Mouse (Mus musculus) hindbrain, embryonic 10.5 days (tissue): ENCODE measurements at regions not wholly inside any gene's neighbourhood (a gene's known extent, or its start where the extent isn't known, plus 50 kb on each side); places are given as distances from the start of the nearest gene placed in this dataset.

Source experiments
- DNase-seq: peaks from one replicate; pipeline ENCODE4 v3.0.0-alpha.2; 2017; ENCODE audit warnings: low spot score
- H3K27ac ChIP-seq: fragments of 300-500 bp; sonication (generic); 2 replicates; pipeline ENCODE4 v1.5.1; 2016; ENCODE audit warnings: mild to moderate bottlenecking, moderate library complexity
- H3K27me3 ChIP-seq: fragments of 300-500 bp; sonication (generic); 2 replicates; pipeline ENCODE4 v1.6.1; 2016; ENCODE audit warnings: mild to moderate bottlenecking; ENCODE audit not compliant: poor library complexity, insufficient read depth, severe bottlenecking
- H3K36me3 ChIP-seq: fragments of 300-500 bp; sonication (generic); 2 replicates; pipeline ENCODE4 v1.6.1; 2016; ENCODE audit warnings: mild to moderate bottlenecking, moderate library complexity
- H3K4me1 ChIP-seq: fragments of 300-500 bp; sonication (generic); replicated peaks from 2 replicates; pipeline ENCODE4 v1.6.1; 2016; ENCODE audit warnings: mild to moderate bottlenecking
- H3K4me3 ChIP-seq: fragments of 300-500 bp; sonication (generic); 2 replicates; pipeline ENCODE4 v1.5.1; 2016; ENCODE audit warnings: mild to moderate bottlenecking, moderate library complexity
- H3K9me3 ChIP-seq: fragments of 300-500 bp; sonication (generic); 2 replicates; pipeline ENCODE4 v1.6.1; 2016; ENCODE audit warnings: mild to moderate bottlenecking, moderate library complexity
- WGBS: fragments of 180-500 bp; shearing (Covaris S2); methylation state at CpG from one replicate; pipeline ENCODE4 v1.1.7; 2016; 5-methylcytosine and 5-hydroxymethylcytosine counted together

DNA sequence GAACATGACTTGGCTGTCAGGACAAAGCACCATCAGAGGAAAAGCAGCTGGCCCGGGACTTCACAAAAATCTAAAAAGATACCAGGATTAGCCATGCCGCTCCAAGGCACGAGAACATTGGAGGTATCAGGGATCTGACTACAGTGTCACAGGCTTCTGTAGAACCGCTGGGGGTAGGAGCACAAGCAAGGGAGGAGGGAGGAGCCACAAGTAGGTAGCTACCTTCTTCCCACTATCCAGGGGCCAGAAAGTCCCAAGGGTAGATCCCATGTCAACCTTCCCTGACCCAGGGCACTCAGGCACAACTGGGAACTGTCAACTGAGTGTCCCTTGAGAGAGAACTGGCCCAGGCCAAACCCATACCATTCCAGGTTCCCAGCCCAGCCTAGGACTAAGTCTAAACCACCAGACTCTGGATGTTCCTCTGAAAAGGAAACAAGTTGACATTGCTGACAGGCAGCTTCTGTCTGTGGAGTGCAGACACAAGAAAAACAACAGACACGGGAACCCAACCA is 235.1 kb downstream of the Clic5 start:
- no peaks in the 10 kb centered on the region for H3K4me1 ChIP-seq

DNA sequence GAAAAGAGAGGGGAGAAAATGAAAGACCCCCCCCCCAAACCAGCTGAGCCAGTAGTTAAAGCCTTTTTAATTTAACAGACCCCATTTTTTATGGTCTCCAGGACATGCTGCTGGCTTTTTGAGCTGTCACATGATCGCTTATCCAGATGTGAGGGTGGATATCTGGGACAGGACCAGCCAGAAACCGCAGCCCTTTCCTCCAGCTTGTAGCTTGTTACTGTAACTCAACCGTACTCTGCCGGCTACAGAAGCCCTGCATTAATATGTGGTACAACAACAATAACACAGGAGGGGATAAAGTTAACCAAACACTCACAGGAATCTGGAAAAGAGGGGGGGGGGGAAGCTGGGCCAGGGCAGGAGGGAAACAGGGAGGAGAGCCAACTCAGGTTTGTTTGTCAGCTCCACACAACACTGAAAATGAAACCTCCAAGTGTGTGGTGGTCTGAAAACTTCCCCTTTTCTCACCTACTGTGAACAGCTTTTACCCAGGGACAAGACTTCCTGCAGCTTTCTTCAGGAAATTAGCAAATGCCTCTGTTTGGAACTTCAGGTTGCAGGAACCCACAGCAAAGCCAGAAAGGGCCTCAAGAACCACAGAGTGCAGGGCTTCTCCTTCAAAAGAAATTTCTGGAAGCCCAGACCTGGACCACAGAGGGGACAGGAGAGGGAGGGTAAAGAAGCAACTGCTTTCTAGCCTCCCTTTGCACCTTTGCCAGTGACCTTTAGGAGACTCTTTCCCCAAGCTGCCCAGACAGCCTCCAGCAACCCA is 244.3 kb downstream of the Clic5 start:
- Histone ChIP-seq H3K4me3 (no peak overlapping the region), H3K4me1 (no peaks in the 10 kb centered on the region), H3K36me3 (no peaks in the 10 kb centered on the region), H3K27me3 (no peaks in the 10 kb centered on the region), H3K9me3 (no peaks in the 10 kb centered on the region), H3K27ac (no peak overlapping the region; the same call in 1 of the 2 replicates)
- 58% methylated on average over 4 of the region's 4 CpGs for WGBS
- no peak for DNase-seq

More for the DNA sequence above, 235.1 kb downstream of the Clic5 start:
- Histone ChIP-seq H3K27me3 (no peaks in the 10 kb centered on the region), H3K27ac (no peak overlapping the region), H3K9me3 (no peaks in the 10 kb centered on the region), H3K4me3 (no peak overlapping the region), H3K36me3 (no peaks in the 10 kb centered on the region)
- 89% methylated on average over 5 of the region's 5 CpGs for WGBS
- DNase-seq: no peak

DNA sequence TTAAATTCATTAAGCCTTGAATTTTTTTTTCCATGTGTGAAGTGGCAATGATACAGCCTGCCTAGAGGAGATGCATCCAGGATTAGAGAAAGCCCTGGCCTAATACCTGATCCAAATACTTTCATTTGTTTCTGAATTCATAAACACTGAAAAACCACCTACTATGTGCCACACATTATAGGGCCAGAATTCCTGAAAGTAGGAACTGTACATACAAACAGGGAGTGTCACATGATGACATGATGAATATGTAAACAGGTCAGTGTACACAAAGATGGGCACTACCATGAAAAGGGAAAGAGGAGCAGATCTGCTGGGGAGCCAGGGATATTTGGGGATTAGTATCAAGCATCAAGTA is 244.9 kb downstream of the Clic5 start:
- no peaks in the 10 kb centered on the region for H3K36me3 ChIP-seq

DNA sequence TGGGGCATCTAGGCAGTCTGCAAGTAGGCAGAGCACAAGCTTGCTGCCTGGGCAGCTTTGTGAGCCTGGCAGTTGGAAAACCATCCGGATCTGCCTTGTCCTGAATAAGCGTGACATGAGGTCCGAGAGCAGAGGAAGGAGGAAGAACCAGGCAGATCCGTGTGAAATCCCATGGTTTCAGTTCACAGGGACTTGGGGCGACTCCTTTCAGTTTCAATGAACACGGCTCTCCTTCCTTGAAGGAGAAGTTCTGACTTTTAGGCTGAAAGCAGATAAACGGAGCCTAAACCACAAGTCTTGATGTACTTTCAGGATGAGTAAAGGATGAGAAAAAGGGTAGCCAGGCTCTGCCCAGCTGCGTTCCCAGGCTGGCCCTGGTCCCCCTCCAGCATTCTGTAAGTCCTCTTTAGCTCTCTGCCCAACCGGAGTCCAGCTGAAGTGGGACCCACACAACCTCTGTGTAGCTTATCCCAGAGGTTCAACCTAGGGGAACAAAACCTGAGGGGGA is 248.2 kb downstream of the Clic5 start:
- no peak for DNase-seq
- no peak overlapping the region for H3K4me3 ChIP-seq
- 88% methylated on average over 9 of the region's 9 CpGs for WGBS
- H3K9me3 ChIP-seq: no peaks in the 10 kb centered on the region
- H3K27me3 ChIP-seq: no peaks in the 10 kb centered on the region
- no peaks in the 10 kb centered on the region for H3K36me3 ChIP-seq
- H3K4me1 ChIP-seq: no peaks in the 10 kb centered on the region
- no peak overlapping the region for H3K27ac ChIP-seq

More for the DNA sequence above, 244.9 kb downstream of the Clic5 start:
- no peaks in the 10 kb centered on the region for H3K9me3 ChIP-seq
- no peak overlapping the region for H3K4me3 ChIP-seq
- H3K27me3 ChIP-seq: no peaks in the 10 kb centered on the region
- no peak for DNase-seq
- H3K27ac ChIP-seq: no peak overlapping the region
- no peaks in the 10 kb centered on the region for H3K4me1 ChIP-seq

DNA sequence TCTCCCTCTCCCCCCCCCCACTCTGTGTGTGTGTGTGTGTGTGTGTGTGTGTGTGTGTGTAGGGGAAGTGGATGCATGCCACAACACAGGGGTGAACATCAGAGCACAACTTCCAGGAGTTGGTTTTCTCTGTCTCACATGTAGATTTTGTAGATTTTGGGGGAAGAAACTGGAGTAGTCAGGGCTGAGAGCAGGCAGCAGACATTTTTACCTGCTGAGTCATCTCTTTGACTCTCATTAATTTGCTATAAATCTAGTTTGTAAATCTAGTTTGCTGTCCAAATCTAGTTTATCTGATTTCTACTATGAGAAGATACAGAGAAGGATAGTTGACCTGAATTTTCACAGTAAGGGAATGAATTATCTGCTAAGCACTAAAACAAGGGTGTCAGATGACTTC is 250.1 kb downstream of the Clic5 start:
- Histone ChIP-seq H3K36me3 (no peaks in the 10 kb centered on the region), H3K4me3 (no peak overlapping the region), H3K27ac (no peak overlapping the region), H3K4me1 (no peaks in the 10 kb centered on the region), H3K27me3 (no peaks in the 10 kb centered on the region), H3K9me3 (no peaks in the 10 kb centered on the region)
- no peak for DNase-seq

DNA sequence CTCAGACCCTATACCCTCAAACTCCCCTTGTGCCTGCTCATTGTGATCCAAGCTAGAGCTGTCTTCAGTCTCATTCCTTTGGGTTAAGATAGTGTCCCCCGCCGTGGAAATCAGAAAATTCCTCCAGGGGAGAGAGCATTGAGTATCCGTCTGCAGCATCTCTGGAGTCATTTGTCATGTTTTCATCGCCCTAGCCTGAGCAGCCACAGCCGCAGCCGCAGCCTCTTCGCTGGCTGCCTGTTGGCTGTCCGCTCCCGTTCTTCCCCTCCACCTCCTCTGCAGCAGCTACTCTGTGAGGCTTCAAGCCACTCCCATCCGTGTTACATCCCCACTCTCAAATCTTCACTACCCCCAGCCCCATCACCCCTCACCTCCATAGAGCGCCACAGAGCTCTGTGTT is 255.1 kb downstream of the Clic5 start:
- Histone ChIP-seq H3K27ac (0 out of 2 replicates have a peak overlapping the region, but pooled peaks have one; percentile 3), H3K9me3 (no peaks in the 10 kb centered on the region), H3K4me3 (no peak overlapping the region), H3K27me3 (no peaks in the 10 kb centered on the region), H3K4me1 (no peaks in the 10 kb centered on the region), H3K36me3 (no peaks in the 10 kb centered on the region)
- no peak for DNase-seq
- WGBS: 65% methylated on average over 11 of the region's 11 CpGs

DNA sequence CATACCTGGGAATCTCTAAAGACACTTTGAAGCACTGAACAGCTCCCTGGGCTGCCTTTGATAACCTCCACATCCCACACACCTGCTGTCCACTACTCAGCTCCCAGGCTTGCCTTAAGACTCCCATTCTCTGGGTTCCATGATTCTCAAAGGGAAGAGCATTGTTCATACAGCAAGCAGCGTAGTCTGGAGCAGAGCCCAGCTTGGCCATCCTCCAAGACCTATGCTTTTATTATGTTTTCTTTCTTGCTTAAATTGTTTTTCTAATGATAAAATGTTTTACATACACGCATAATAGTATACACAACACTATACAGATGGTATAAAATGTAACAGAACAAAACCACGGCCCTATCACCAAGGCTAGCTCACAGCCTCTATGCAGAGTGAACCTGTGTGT is 257.0 kb downstream of the Clic5 start:
- DNase-seq: no peak
- WGBS: 87% methylated on average over 3 of the region's 3 CpGs
- H3K27ac ChIP-seq: no peak overlapping the region
- H3K4me1 ChIP-seq: no peaks in the 10 kb centered on the region
- no peaks in the 10 kb centered on the region for H3K27me3 ChIP-seq
- H3K36me3 ChIP-seq: no peaks in the 10 kb centered on the region
- H3K4me3 ChIP-seq: no peak overlapping the region
- no peaks in the 10 kb centered on the region for H3K9me3 ChIP-seq
